Mouse (Mus musculus) ES-CJ7 (cell line): ENCODE measurements around the gene Ilkap.
A peak's percentile ranks its signal among the peaks of the same experiment; 100 is the strongest.

Experiments
- DNase-seq: peaks from one replicate; pipeline ENCODE4 v3.0.0; 2011; ENCODE audit warnings: low read depth, low spot score

Ilkap gene

DNA sequence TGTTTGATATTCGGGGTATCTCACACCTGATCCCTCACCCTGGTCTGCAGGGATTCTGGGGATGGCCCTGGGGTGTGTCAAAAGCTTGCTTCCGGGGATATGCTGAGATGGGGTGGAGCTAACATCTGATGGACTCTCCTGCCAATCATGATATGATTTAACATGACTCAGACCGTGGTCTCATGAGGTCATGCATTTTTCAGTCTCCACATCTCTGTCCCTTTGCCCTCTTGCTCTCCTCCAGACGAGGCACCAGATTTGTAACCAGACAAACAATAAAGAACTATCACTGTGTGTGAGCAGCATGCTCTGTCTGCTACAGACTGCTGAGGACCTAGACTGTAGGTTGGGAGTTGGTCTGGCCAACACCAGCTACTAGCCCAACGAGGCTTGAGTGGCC, 36.5 kb downstream of the Ilkap start:
- DNase-seq: no peak

DNA sequence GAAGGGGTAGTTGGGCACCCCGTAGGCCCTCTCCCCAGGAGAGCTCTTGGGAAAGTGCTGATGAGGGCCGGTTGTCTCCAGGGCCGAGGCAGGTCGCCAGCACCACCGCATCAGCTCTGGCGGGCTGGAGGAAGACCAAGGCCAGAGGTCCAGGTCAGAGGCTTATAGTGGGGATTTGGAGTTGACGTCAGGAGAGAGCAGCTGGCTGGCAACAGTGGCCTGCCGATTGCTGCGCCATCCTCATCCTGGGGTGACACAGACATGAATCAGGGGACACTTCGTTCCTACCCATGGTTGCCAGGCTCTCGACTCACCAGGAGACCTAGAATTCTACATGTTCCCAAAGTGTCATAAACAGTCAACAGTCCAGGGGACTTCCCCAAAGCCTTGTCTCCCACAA, 42.5 kb downstream of the Ilkap start:
- DNase-seq: no peak

DNA sequence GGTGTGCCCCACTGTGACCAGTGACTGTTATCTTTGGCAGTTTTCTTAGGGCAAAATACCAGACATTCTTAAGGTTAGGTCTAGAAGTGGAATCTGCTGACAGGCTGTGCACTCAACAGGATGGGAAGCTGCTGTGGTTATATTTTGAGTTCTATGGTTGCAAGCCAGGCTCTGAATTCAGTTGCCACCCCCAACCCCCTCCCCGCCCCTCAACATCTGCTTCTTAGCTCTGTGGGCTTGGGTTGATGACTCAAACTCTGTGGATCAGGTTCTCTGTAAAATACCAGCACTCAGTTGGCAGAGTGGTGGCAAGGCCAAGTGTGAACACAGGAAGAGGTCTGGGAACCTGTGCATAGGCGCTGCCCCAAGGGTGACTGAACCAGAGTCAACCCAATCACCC, 46.3 kb downstream of the Ilkap start:
- DNase-seq: no peak

DNA sequence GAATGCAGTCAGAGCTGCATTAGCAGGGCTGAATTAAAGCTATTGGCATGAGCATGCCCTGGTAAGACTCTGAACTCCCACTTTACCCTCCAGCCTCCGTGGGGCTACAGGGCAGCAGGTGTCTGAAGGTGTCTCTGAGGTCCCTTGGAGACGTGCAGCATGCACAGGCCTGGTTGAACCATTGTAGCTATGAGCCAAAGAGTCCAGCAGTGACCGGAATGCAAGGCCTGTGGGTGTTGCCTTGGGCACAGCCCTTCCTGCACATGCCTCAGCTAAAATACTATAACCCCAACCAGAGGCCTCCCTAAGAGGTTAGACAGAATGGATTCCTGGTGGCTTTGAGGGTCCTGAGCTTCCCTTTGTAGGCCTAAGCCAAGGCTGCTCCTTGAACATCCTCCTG, 47.4 kb downstream of the Ilkap start:
- DNase-seq: no peak

- DNase-seq: no peak
Observed at GRCm38 (mm10) chr1:91350841-91351240, 47.8 kb downstream of the Ilkap start, which contains the start of gene Klhl30. Klhl30 (plus strand) TSS chr1:91351016.

DNA sequence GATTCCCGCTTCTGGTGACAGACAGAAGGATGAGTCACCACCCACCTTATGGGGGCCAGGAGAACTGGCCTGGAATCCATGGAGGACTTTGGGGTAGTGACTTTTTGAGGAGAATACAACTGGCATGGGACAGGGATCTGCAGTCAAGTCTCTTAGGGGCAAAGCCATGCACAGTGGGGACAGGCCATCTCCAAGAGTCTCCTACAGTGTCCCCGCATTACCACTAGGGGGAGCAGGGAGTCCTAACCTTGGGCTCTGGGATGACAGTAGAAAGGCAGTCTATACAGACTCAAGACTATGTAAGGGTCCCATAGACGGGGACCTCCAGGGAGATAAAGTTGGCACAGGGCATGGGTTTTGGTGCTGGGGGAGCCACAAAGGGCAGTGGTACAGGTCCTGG, 51.7 kb downstream of the Ilkap start:
- peak; percentile 75 for DNase-seq

DNA sequence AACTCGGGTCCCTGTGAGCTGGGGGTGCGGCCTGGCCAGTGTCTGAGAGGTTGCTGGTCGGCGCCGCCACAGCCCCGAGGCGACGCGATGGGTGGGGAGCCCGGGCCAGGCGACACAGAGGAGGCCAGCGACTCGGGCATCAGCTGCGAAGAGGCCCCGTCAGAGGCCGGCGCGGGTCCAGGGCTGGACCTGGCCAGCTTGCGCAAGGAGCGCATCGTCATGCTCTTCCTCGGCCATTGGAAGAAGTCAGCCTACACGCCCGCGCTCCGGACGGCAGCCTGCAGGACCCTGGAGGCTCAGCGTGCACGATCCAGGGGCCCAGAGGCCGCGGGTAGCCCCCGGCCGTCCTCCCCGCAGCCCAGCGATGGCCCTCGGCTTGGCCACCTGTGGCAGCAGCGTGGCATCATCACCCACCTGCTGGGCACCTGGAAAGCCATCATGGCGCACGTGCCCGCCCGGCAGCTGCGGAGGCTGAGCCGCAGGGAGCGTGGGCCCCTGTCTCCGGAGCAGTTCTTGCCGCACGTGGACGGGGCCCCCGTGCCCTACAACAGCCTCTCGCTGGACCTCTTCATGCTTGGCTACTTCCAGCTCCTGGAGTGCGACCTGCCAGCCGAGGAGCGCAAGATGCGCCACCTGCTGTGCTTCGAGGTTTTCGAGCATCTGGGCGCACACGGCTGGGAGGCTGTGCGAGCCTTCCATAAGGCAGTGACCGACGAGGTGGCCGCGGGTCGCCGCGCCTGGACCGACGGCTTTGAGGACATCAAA, 53.5 kb downstream of the Ilkap start:
- DNase-seq: no peak

DNA sequence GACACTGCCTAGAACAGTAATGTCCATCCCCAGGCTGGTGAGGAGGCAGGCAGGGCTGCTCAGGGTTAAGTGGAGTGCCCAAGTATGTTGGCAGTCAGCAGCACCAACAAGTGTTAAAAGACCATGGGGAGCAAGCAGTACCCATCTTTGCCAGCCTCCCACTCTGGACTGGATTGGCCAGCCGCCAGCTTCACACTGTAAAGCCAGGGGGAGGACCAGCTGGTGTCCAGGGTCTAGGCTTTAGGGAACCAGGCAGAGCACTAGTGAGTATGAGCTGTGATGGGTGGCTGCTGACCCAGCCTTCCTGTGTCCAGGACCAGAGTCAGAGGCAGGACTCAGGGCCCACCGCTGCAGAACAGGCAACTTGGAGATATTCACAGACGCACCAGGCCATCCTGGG, 54.6 kb downstream of the Ilkap start:
- no peak for DNase-seq

DNA sequence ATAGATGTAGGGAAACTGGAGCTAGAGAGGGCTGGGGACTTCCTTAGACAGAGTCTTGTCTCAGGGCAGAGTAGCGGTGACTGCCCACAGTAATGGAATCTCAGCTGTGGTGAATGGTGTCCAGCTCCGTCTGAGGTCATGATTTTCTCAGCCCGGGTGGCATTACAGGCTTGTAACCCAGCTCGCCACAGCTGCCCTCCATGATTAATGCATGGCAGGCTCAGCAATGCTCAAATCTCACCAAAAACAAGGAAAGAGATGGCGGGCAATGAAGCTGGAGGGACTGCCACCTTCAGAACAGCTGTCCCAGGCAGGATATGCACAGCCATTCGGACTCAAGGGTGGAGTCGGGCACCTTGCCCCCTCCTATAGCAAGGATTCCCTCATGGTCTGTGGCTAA, 61.3 kb downstream of the Ilkap start:
- DNase-seq: no peak

GRCm38 (mm10) chr1:91333582-91333981, 65.0 kb downstream of the Ilkap start:
- DNase-seq: no peak

DNA sequence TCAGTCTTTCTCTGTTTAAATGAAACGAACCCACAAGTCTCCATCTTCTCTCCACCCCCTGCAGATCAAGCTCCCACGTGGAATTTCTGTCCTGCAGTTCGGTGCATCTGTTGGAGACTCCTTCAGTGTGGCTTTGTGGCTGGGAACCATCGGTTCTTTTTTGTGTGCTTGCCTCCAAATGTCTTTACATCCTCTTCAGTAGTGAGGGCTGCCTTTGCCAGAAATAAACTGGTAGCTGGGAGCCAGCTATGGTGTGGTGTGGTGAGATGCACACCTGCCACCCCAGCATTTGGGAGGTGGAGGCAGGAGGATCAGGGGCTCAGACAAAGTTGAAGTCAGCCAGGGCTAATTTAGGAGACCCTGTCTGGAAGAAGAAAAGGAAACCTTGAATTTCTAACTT, 66.5 kb downstream of the Ilkap start:
- no peak for DNase-seq

DNA sequence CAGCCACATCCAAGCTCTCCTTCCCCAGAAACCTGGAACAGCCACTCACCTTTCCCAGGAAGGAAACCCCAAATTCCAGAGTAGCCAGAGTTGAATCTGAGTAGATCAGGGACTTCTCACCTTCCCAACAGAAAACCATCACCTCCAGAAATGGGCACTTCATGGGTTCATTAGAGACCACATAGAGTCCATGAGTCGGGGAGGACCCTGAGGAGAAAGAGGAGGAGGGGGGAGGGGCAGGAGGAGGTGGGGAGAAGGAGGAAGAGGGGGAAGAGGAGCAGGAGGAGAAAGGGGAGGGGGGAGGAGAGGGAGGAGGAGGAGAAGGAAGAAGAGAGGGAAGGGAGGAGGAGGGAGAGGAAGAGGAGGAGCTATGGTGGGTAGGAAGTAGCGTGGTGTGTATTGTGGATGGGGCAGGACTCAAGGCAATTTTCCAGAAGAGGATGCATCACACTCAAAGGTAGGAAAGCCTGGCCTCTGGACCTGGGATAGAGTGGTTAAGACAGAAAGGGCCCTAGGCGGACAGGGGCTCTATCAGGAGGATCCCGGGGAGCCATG, 73.0 kb downstream of the Ilkap start:
- DNase-seq: no peak

DNA sequence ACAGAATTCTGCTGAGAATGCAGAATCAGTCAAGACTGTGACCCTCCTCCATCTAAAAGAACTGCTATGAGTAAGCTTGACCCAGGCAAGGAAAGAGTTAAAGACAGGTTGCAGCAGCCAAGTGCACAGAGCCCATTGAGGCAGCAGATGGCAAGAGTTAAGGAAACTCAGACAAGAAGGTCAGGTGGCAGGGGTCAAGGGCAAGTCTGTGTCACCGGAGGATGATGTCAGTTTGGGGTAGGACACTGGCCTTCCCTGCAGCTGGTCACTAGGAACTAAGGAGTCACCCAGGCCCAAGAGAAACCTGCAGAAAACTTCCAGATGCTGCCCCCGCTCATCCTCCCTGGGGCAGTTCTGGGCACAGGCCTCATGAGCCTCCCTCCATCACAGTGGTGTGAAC, 74.0 kb downstream of the Ilkap start:
- no peak for DNase-seq
